Mouse (Mus musculus) E14TG2a.4 (cell line): Measurements from ENCODE around the gene Cnot4.
"Not testable (repeated sequence)": the region's sequence is repeated elsewhere in the genome, so short reads cannot be mapped to it uniquely, and the experiment has no call there.

Experiments used
- H3K27me3 ChIP-seq: 2 replicates; pipeline ENCODE4 v1.6.1; 2014; ENCODE audit warnings: low read length, control low read depth; ENCODE audit not compliant: insufficient read depth
- H3K36me3 ChIP-seq: 2 replicates; pipeline ENCODE4 v1.6.1; 2014; ENCODE audit warnings: low read length, control low read depth; ENCODE audit not compliant: insufficient read depth
- H3K4me1 ChIP-seq: replicated peaks from 2 replicates; pipeline ENCODE4 v1.6.1; 2014; ENCODE audit warnings: low read depth, low read length, control low read depth
- H3K4me3 ChIP-seq: replicated peaks from 2 replicates; pipeline ENCODE4 v1.5.1; 2014; ENCODE audit warnings: mild to moderate bottlenecking, low read length
- H3K9me3 ChIP-seq: 2 replicates; pipeline ENCODE4 v1.6.1; 2014; ENCODE audit warnings: low read length, control low read depth
- CTCF ChIP-seq: conservative IDR thresholded peaks from 2 replicates; pipeline ENCODE4 v1.5.1; 2014; ENCODE audit warnings: low read length
- NANOG ChIP-seq: IDR thresholded peaks from 2 replicates; pipeline ENCODE4 v1.6.1; 2014; ENCODE audit warnings: borderline replicate concordance, low read length, mixed read lengths
- POU5F1 ChIP-seq: IDR thresholded peaks from 2 replicates; pipeline ENCODE4 v1.6.1; 2014; ENCODE audit warnings: low read length, borderline replicate concordance

Cnot4 gene

DNA sequence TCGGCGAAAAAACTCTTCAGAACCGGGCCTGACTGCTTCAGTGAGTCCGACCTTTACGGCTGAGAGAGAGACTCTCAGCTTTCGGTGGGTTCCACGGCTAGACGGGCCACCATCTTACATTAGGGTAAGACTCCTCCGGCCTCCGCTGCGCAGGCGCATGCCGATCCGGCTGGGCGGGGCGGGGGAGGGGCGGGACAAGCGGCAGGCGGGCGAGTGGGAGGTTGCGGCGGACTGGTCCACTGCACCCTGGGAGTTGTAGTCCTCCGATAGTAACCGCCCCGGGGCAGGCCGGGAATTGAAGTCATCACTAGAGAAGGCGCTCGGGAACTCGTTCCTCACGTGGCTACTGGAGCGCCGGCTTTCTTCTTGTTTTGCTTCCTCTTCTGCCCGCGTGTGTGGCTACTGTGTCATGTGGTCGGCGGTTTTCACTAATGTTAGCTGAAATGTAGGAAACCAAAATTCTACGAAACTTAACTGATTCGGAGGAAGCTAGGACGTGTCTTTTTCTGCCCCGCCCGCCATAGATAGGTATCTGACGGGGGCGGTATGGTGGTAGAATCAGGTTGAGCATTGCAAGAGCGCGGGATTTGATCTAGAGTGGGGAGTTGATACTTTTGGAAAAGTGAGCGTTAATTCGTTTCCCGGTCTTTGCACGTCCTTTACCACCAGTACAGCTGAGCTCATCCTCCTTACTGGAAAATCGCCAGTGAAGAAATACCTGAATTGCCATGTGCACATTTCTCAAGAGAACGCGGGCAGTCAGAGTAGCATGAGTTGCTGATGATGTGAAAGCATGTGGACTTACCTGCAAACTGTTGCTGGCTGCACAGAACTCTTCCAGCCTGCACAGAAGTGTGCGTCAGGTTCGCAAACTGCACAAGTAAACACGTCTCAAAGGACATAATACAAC, at the start of gene Cnot4:
Gene Cnot4, minus strand, starts transcription at position 146 of the 910 bp plus-strand sequence.
- H3K27me3 ChIP-seq: no peaks in the 10 kb centered on the region
- peaks cover 17% of the 10 kb centered on the region for H3K4me1 ChIP-seq
- H3K4me3 ChIP-seq: peak within 1 kb of the TSS; percentile 92
- TF ChIP-seq CTCF (no peak), POU5F1 (no peak), NANOG (no peak)
- no peaks in the 10 kb centered on the region for H3K9me3 ChIP-seq
- 0 out of 2 replicates have a peak, but pooled peaks cover 7% of the 10 kb centered on the region for H3K36me3 ChIP-seq

DNA sequence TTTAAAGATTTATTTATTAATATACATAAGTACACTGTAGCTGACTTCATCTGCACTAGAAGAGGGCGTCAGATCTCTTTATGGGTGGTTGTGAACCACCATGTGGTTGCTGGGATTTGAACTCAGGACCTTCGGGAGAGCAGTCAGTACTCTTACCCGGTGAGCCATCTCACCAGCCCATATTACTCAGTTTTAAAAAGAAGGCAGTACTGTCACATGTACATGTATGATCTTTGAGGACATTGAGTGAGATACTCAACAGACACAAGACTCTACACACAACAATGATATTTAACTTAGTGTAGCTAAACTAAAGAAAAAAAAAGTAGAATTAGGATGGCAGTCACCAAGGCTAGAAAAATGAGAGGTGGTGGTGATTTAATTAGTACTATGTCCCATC, 45.8 kb upstream of the Cnot4 start:
- Histone ChIP-seq H3K4me1 (peaks cover 38% of the 10 kb centered on the region), H3K36me3 (peaks cover 17% of the 10 kb centered on the region)
- not testable (repeated sequence) for H3K4me3 ChIP-seq, H3K27me3 ChIP-seq, H3K9me3 ChIP-seq

DNA sequence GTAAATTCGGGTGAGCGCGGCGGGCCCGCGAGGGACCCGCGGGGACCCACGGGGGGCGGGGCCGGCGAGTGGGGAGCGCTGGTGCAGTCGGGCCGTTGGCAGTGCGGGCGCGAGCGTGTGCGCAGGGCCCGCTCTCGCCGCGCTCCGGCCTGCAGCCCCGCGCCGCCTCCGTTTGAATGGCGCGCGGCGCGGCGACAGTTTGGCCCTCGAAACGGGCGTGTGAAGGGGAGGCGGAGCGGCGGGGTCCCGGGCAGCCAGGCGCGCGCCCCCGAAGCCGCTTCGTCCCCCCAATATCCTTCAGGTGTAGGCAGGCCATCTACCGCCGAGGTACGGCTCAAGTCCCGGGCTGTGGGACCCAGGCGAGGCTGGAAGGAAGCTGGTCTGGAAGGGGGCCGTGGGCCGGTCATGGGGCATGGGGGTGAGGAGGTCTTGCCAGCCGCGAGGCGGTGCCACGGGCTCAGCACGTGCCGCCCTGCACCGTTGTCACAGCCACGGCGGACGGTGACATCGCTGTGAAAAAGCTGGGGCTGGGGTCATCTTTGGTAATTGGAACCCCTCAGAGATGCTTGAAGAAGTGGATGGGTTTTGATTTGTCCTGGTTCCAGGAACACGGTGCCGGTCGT, 44.2 kb upstream of the Cnot4 start:
- H3K27me3 ChIP-seq: no peaks in the 10 kb centered on the region; the same call in 1 of the 2 replicates
- H3K4me1 ChIP-seq: peaks cover 35% of the 10 kb centered on the region
- TF ChIP-seq CTCF: no peak
- no peak for TF ChIP-seq NANOG
- no peak for TF ChIP-seq POU5F1
- H3K9me3 ChIP-seq: no peaks in the 10 kb centered on the region
- peak overlapping the region; percentile 89 for H3K4me3 ChIP-seq
- H3K36me3 ChIP-seq: peaks cover 3% of the 10 kb centered on the region; the same call in 1 of the 2 replicates

DNA sequence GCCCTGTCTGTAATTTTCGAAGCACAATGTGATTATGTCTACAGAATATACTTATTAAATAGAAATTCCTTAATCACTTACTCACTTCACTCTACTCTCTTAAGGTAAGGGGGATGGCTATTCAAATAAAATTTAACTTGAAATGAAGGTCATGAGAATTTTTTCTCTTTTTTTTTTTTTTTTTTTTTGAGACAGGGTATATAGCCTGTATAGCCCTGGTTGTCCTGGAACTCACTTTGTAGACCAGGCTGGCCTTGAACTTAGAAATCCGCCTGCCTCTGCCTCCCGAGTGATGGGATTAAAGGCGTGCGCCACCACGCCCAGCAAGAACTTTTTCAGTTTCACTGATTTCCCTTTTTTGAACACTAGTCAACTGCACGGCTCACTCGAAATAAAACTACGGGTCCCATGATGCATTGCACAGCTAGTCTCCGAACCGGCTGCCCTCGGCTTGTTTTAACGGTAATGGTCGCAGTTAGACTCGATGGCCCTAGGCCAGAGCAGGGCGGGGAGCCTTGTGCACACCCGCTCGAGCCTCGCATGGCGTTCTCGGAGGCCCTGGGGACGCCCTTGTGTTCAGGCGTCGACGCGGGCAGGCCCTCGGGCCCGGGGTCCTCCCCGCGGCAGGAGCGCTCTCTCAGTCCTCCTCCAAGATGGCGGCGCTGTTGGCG, 43.6 kb upstream of the Cnot4 start, which contains the start of gene Nup205:
Gene Nup205, plus strand, starts transcription at position 443 of the 671 bp plus-strand sequence.
- no peaks in the 10 kb centered on the region for H3K9me3 ChIP-seq

DNA sequence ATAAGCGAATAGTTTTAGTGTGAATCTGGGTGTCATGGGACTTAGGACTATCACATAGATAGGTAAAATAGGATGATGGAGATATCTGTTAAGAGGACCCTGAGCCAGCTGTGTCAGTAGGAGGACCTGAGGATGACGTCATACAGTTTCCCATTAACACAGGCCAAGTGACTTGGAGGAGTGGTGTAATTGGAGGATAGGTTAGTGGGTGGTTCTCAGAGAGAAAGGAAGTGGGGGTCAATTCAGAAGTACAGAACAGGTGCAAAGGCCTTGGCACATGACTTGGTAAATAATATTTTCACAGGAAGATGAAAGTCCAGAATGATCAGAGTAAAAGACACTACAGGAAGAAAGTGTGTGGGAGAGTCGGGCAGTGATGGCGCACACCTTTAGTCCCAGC, 39.7 kb upstream of the Cnot4 start:
- Histone ChIP-seq H3K9me3 (no peaks in the 10 kb centered on the region), H3K4me3 (no peak overlapping the region), H3K27me3 (peaks cover 6% of the 10 kb centered on the region; the same call in 1 of the 2 replicates), H3K36me3 (no peaks in the 10 kb centered on the region), H3K4me1 (no peaks in the 10 kb centered on the region)
- TF ChIP-seq POU5F1 (no peak), CTCF (no peak), NANOG (no peak)

More for the DNA sequence above, 43.6 kb upstream of the Cnot4 start, which contains the start of gene Nup205:
- Histone ChIP-seq H3K27me3 (no peaks in the 10 kb centered on the region; the same call in 1 of the 2 replicates), H3K4me1 (peaks cover 31% of the 10 kb centered on the region), H3K36me3 (peaks cover 3% of the 10 kb centered on the region; the same call in 1 of the 2 replicates), H3K4me3 (peak within 1 kb of the TSS; percentile 89)
- no peak for TF ChIP-seq CTCF
- no peak for TF ChIP-seq POU5F1
- TF ChIP-seq NANOG: no peak

DNA sequence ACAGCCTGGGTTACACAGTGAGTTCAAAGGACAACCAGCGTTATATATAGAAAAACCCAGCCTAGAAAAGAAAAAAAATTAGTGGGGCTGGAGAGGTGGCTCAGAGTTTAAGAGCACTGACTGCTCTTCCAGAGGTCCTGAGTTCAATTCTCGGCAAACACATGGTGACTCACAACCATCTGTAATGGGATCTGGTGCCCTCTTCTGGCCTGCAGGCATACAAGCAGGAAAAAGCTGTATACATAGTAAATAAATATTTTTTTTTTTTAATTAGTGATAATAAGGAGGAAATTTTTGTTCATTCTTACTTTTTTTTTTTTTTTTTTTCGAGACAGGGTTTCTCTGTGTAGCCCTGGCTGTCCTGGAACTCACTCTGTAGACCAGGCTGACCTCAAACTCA, 38.5 kb upstream of the Cnot4 start:
- H3K4me3 ChIP-seq, H3K27me3 ChIP-seq, H3K4me1 ChIP-seq, H3K9me3 ChIP-seq, H3K36me3 ChIP-seq: not testable (repeated sequence)
- peak; percentile 18 for TF ChIP-seq CTCF

DNA sequence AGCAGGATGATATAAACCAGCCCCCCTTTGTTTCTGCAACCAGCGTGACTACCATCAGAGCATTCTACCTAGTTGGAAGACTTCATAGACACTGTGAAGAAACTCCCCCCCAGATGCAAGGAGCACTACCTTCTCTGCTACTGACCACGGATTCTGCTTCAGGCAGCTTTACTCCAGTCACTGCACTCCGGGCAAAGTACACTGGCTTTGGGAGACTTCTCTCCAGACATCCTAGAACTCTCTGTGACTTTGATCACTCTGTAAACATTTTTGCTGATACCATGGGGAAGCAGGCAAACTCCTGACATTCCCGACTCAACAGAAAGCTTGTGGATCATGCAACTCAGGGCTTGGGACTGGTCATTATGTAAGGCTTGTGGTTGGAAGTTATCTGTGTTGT, 35.7 kb upstream of the Cnot4 start:
- no peaks in the 10 kb centered on the region for H3K9me3 ChIP-seq
- H3K4me1 ChIP-seq: no peaks in the 10 kb centered on the region; the same call in 1 of the 2 replicates
- peaks cover 6% of the 10 kb centered on the region; the same call in 1 of the 2 replicates for H3K27me3 ChIP-seq
- TF ChIP-seq CTCF (no peak), NANOG (no peak), POU5F1 (no peak)
- no peaks in the 10 kb centered on the region for H3K36me3 ChIP-seq
- no peak overlapping the region for H3K4me3 ChIP-seq

DNA sequence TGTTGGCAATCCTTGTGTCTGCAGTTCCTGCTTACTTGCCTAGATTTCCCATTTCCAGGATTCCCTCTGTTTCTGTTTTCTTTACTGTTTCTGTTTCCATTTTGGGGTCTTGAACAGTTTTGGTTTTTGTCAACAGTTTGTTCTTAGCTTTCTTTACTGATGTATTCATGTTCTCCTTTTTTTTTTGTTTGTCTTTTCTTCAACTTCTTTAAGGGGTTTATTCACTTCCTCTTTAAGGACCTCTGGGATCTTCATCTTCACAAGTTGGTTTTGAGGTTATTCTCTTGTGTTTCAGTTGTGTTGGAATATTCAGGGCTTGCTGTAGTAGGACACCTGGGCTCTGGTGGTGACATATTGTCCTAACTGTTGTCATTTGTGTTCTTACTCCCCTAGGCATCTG, 21.0 kb upstream of the Cnot4 start:
- Histone ChIP-seq H3K36me3 (0 out of 2 replicates have a peak, but pooled peaks cover 7% of the 10 kb centered on the region), H3K9me3 (peaks cover 22% of the 10 kb centered on the region), H3K27me3 (no peaks in the 10 kb centered on the region; the same call in 1 of the 2 replicates), H3K4me1 (no peaks in the 10 kb centered on the region), H3K4me3 (no peak overlapping the region)
- TF ChIP-seq CTCF (no peak), NANOG (no peak), POU5F1 (no peak)
